Mouse (Mus musculus): Measurements from ENCODE around the gene Elp5. TPM values are rescaled to one million over a fixed set of nuclear protein-coding genes. Genes with fewer than 3 reads are reported as not detected.

The Elp5 gene
- 126 and 134 TPM in 2 replicates for polyA plus RNA-seq (2015; fragmentation: Nextera tagmentation; extraction: Ambion mirVana)

- WGBS = 61% methylated on average over 8 of the region's 8 CpGs
- H3K4me1 ChIP-seq = peaks cover 30% of the 10 kb centered on the region
- ATAC-seq (ENCODE audit: low FRiP score, low read depth) = no peak
Observed at GRCm38 (mm10) chr11:69982225-69982624, at the start of gene Elp5. Gene Elp5 (minus strand): TSS chr11:69982517.

GRCm38 (mm10) chr11:70031321-70031670 is 49.0 kb upstream of the Elp5 start:
- Histone ChIP-seq H3K27ac (no peak overlapping the region), H3K4me2 (replicated peaks) (no peak overlapping the region), H3K36me3 (peaks cover 54% of the 10 kb centered on the region), H3K4me1 (peaks cover 42% of the 10 kb centered on the region), H3K9ac (no peak overlapping the region), H3K27me3 (no peaks in the 10 kb centered on the region), H3K4me3 (no peak overlapping the region), H3K9me3 (no peaks in the 10 kb centered on the region)
- no peak for ATAC-seq (ENCODE audit: low FRiP score, low read depth)
- 97% methylated on average over 11 of the region's 11 CpGs for WGBS

More at GRCm38 (mm10) chr11:69982225-69982624, at the start of gene Elp5:
- H3K9ac ChIP-seq = peak within 1 kb of the TSS; percentile 100
- peaks cover 52% of the 10 kb centered on the region for H3K36me3 ChIP-seq
- H3K9me3 ChIP-seq = no peaks in the 10 kb centered on the region
- H3K4me2 ChIP-seq (replicated peaks) = peak within 1 kb of the TSS; percentile 84
- peak within 1 kb of the TSS; percentile 99 for H3K4me3 ChIP-seq
- no peaks in the 10 kb centered on the region for H3K27me3 ChIP-seq
- peak within 1 kb of the TSS; percentile 98 for H3K27ac ChIP-seq

- WGBS = 93% methylated on average over 28 of the region's 28 CpGs
- ATAC-seq (ENCODE audit: low FRiP score, low read depth) = no peak
- no peak overlapping the region for H3K27ac ChIP-seq
Observed at GRCm38 (mm10) chr11:70030651-70031320, 48.5 kb upstream of the Elp5 start.

GRCm38 (mm10) chr11:70029829-70030550 is 47.7 kb upstream of the Elp5 start:
- H3K36me3 ChIP-seq = peaks cover 47% of the 10 kb centered on the region
- H3K27me3 ChIP-seq = no peaks in the 10 kb centered on the region
- H3K27ac ChIP-seq = peak overlapping the region; percentile 15
- 46% methylated on average over 11 of the region's 11 CpGs for WGBS
- H3K4me2 ChIP-seq (replicated peaks) = peak overlapping the region; percentile 61
- no peak for ATAC-seq (ENCODE audit: low FRiP score, low read depth)
- H3K4me1 ChIP-seq = peaks cover 55% of the 10 kb centered on the region
- no peaks in the 10 kb centered on the region for H3K9me3 ChIP-seq
- peak overlapping the region; percentile 31 for H3K4me3 ChIP-seq
- H3K9ac ChIP-seq = peak overlapping the region; percentile 45

More at GRCm38 (mm10) chr11:70030651-70031320, 48.5 kb upstream of the Elp5 start:
- no peak overlapping the region for H3K4me2 ChIP-seq (replicated peaks)
- no peak overlapping the region for H3K9ac ChIP-seq
- H3K4me3 ChIP-seq = no peak overlapping the region
- peaks cover 50% of the 10 kb centered on the region for H3K36me3 ChIP-seq
- peaks cover 47% of the 10 kb centered on the region for H3K4me1 ChIP-seq
- H3K9me3 ChIP-seq = no peaks in the 10 kb centered on the region
- H3K27me3 ChIP-seq = no peaks in the 10 kb centered on the region

- H3K4me1 ChIP-seq = peaks cover 60% of the 10 kb centered on the region
- peak overlapping the region; percentile 61 for H3K4me2 ChIP-seq (replicated peaks)
- peak overlapping the region; percentile 81 for H3K27ac ChIP-seq
- H3K9me3 ChIP-seq = no peaks in the 10 kb centered on the region
- H3K27me3 ChIP-seq = no peaks in the 10 kb centered on the region
- peak; percentile 84 for ATAC-seq (ENCODE audit: low FRiP score, low read depth)
- H3K4me3 ChIP-seq = peak overlapping the region; percentile 31
- H3K9ac ChIP-seq = peak overlapping the region; percentile 45; the same call in 1 of the 2 replicates
- H3K36me3 ChIP-seq = peaks cover 41% of the 10 kb centered on the region
- 1% methylated on average over 20 of the region's 20 CpGs for WGBS
Observed at GRCm38 (mm10) chr11:70029130-70029801, 46.9 kb upstream of the Elp5 start.

- no peak for ATAC-seq (ENCODE audit: low FRiP score, low read depth)
- peaks cover 34% of the 10 kb centered on the region for H3K36me3 ChIP-seq
- H3K4me2 ChIP-seq (replicated peaks) = peak overlapping the region; percentile 61
- H3K9me3 ChIP-seq = no peaks in the 10 kb centered on the region
- H3K27me3 ChIP-seq = no peaks in the 10 kb centered on the region
- H3K4me3 ChIP-seq = peak overlapping the region; percentile 31
- peak overlapping the region; percentile 45 for H3K9ac ChIP-seq
- whole genome bisulfite sequencing = 29% methylated on average over 12 of the region's 12 CpGs
- peak overlapping the region; percentile 81 for H3K27ac ChIP-seq
- peaks cover 65% of the 10 kb centered on the region for H3K4me1 ChIP-seq
Observed at GRCm38 (mm10) chr11:70028401-70029129, 46.2 kb upstream of the Elp5 start.

GRCm38 (mm10) chr11:70027397-70027796 is 45.1 kb upstream of the Elp5 start:
- Histone ChIP-seq H3K4me3 (peak overlapping the region; percentile 23; the same call in 1 of the 2 replicates), H3K9me3 (no peaks in the 10 kb centered on the region), H3K27me3 (no peaks in the 10 kb centered on the region), H3K27ac (peak overlapping the region; percentile 81; the same call in 1 of the 2 replicates), H3K4me1 (peaks cover 74% of the 10 kb centered on the region), H3K4me2 (replicated peaks) (peak overlapping the region; percentile 61), H3K9ac (peak overlapping the region; percentile 50; the same call in 1 of the 2 replicates), H3K36me3 (peaks cover 22% of the 10 kb centered on the region)
- ATAC-seq (ENCODE audit: low FRiP score, low read depth) = no peak
- WGBS = 36% methylated on average over 9 of the region's 9 CpGs

GRCm38 (mm10) chr11:70026689-70027088 is 44.4 kb upstream of the Elp5 start:
- no peaks in the 10 kb centered on the region for H3K9me3 ChIP-seq
- peak overlapping the region; percentile 43; the same call in 1 of the 2 replicates for H3K9ac ChIP-seq
- H3K4me3 ChIP-seq = peak overlapping the region; percentile 23
- H3K36me3 ChIP-seq = peaks cover 15% of the 10 kb centered on the region
- H3K27me3 ChIP-seq = no peaks in the 10 kb centered on the region
- peak overlapping the region; percentile 81; the same call in 1 of the 2 replicates for H3K27ac ChIP-seq
- ATAC-seq (ENCODE audit: low FRiP score, low read depth) = peak; percentile 51; the same call in 1 of the 2 replicates
- 2% methylated on average over 19 of the region's 19 CpGs for WGBS
- peak overlapping the region; percentile 61 for H3K4me2 ChIP-seq (replicated peaks)
- peaks cover 81% of the 10 kb centered on the region for H3K4me1 ChIP-seq

GRCm38 (mm10) chr11:70024151-70024514 is 41.8 kb upstream of the Elp5 start:
- no peaks in the 10 kb centered on the region for H3K36me3 ChIP-seq
- H3K4me3 ChIP-seq = peak overlapping the region; percentile 38
- H3K27me3 ChIP-seq = no peaks in the 10 kb centered on the region
- H3K4me1 ChIP-seq = peaks cover 89% of the 10 kb centered on the region
- WGBS = 14% methylated on average over 6 of the region's 6 CpGs
- H3K27ac ChIP-seq = 0 out of 2 replicates have a peak overlapping the region, but pooled peaks have one; percentile 22
- no peaks in the 10 kb centered on the region for H3K9me3 ChIP-seq
- H3K9ac ChIP-seq = peak overlapping the region; percentile 58
- no peak for ATAC-seq (ENCODE audit: low FRiP score, low read depth)
- peak overlapping the region; percentile 71 for H3K4me2 ChIP-seq (replicated peaks)

GRCm38 (mm10) chr11:70023481-70024150 is 41.3 kb upstream of the Elp5 start:
- peaks cover 88% of the 10 kb centered on the region for H3K4me1 ChIP-seq
- H3K27me3 ChIP-seq = no peaks in the 10 kb centered on the region
- WGBS = 5% methylated on average over 25 of the region's 29 CpGs
- no peak overlapping the region for H3K27ac ChIP-seq
- peak overlapping the region; percentile 58 for H3K9ac ChIP-seq
- H3K9me3 ChIP-seq = no peaks in the 10 kb centered on the region
- H3K4me2 ChIP-seq (replicated peaks) = peak overlapping the region; percentile 71
- H3K4me3 ChIP-seq = peak overlapping the region; percentile 38
- no peaks in the 10 kb centered on the region for H3K36me3 ChIP-seq
- ATAC-seq (ENCODE audit: low FRiP score, low read depth) = no peak

All from limb, embryonic 13.5 days (tissue).